Comparison of ENCODE assay signal across 26 mouse cellular contexts in genomic region chr6:129438033-129438432, GRCm38 (mm10). TPM values are rescaled to one million over a fixed set of nuclear protein-coding genes. Genes with fewer than 3 reads are reported as not detected.
DNase-seq lines count a peak whose midpoint lies in the region; TF ChIP-seq lines count a peak whose summit lies in the region.
"Had no signal": no experiment of that assay in that cellular context is flagged by ENCODE, and none has a peak within 500 bp of the region (broad histone marks: within the 10 kb centered on the region; RNA-seq: fewer than 3 reads in every experiment).

No protein-coding gene starts in this region.

- H3K9me3 ChIP-seq in CH12.LX (replicated peaks; ENCODE audit: low read length): no peaks in the 10 kb centered on the region
- no peaks in the 10 kb centered on the region for H3K9me3 ChIP-seq in embryonic facial prominence, embryonic 10.5 days
- H3K9me3 ChIP-seq: G1E had no signal

- H3K4me1 ChIP-seq in CH12.LX (ENCODE audit: control insufficient read depth in 1 of 2, insufficient read depth in 2 of 2): peaks cover 0 to 13% of the 10 kb centered on the region in 2 experiments; a peak in 2 of 4 replicates
- H3K4me1 ChIP-seq in embryonic facial prominence, embryonic 10.5 days: no peaks in the 10 kb centered on the region

- H3K27ac ChIP-seq in CH12.LX (ENCODE audit: insufficient read depth, low read depth): no peak overlapping the region
- no peak overlapping the region for H3K27ac ChIP-seq in embryonic facial prominence, embryonic 10.5 days (replicated peaks)

- TF ChIP-seq CTCF in C2C12 (IDR thresholded peaks at IDR 0.05; ENCODE audit: control insufficient read depth, insufficient read depth, insufficient read length) (no peak), CH12.LX (conservative IDR thresholded peaks at IDR 0.05 in 1 of 2, IDR thresholded peaks at IDR 0.05 in 1 of 2; ENCODE audit: low read depth in 2 of 2, low read length in 2 of 2) (no peak)

- 91% methylated on average over 2 of the region's 2 CpGs for WGBS in embryonic facial prominence, embryonic 10.5 days

- H3K4me3 ChIP-seq in C2C12 (ENCODE audit: insufficient read depth, poor library complexity, severe bottlenecking) (no peak overlapping the region), CH12.LX (replicated peaks in 1 of 3; ENCODE audit: low read depth in 2 of 3, low read length in 2 of 3, poor library complexity in 1 of 3) (no peak overlapping the region)
- no peak overlapping the region for H3K4me3 ChIP-seq in embryonic facial prominence, embryonic 10.5 days

- H3K27me3 ChIP-seq in C2C12 (ENCODE audit: control insufficient read depth, insufficient read depth, insufficient read length) (no peaks in the 10 kb centered on the region), CH12.LX (replicated peaks) (no peaks in the 10 kb centered on the region)
- H3K27me3 ChIP-seq in embryonic facial prominence, embryonic 10.5 days (replicated peaks; ENCODE audit: low read depth, poor library complexity, severe bottlenecking): no peaks in the 10 kb centered on the region

- dilution Hi-C loops in CH12.LX (cut with MboI; ENCODE audit: extremely low pct_ligation_motif_present, extremely low pct_unique_long_range_greater_than_20kb, low sequenced_read_pairs): no loop called here

- no peak for TF ChIP-seq EP300 in CH12.LX (IDR thresholded peaks at IDR 0.05; ENCODE audit: low read length)

- no peak overlapping the region for H3ac ChIP-seq in C2C12 (ENCODE audit: control insufficient read depth, insufficient read length, low read depth)

- no peak for TF ChIP-seq RAD21 in CH12.LX (IDR thresholded peaks at IDR 0.05; ENCODE audit: low read depth, low read length)

- TF ChIP-seq POLR2A in CH12.LX (IDR thresholded peaks at IDR 0.05; ENCODE audit: low read depth, low read length): no peak

- in situ Hi-C loops in CH12.LX (cut with MboI; ENCODE audit: low pct_ligation_motif_present, low pct_unique_long_range_greater_than_20kb, low sequenced_read_pairs): no loop called here

- H3K79me2 ChIP-seq in C2C12 (ENCODE audit: control insufficient read depth, insufficient read depth): no peaks in the 10 kb centered on the region
- H3K79me2 ChIP-seq in CH12.LX (replicated peaks; ENCODE audit: control insufficient read depth, extremely low read depth, insufficient read depth, poor library complexity, severe bottlenecking): no peaks in the 10 kb centered on the region

- DNase-seq in A20 (ENCODE audit: low read depth, low spot score) (peak; percentile 41), CH12.LX (ENCODE audit: extremely low read depth) (no peak)
- no peak for DNase-seq in right cerebral cortex, postnatal 10 days (ENCODE audit: low spot score in 2 of 2)
- DNase-seq in T-cell, adult 2 months (ENCODE audit: low spot score): no peak
- no peak for DNase-seq in embryonic facial prominence, embryonic 10.5 days (ENCODE audit: low spot score)
- DNase-seq: adrenal gland, adult 2 months; adrenal gland, adult 8-10 months; adrenal gland, postnatal 10 days; adrenal gland, postnatal 14 days; adrenal gland, postnatal 25 days; adrenal gland, postnatal 36 days; B cell, adult 2 months; cerebellum, adult 11 months; cerebellum, adult 11-12 months; cerebellum, adult 18-20 months; cerebellum, adult 2 months; cerebellum, adult 8-10 months; cerebellum, adult 9-10 months; cerebellum, adult 9-11 months had no signal

- no peak overlapping the region for H3K9ac ChIP-seq in CH12.LX (ENCODE audit: insufficient read depth, low read depth)

- no peaks in the 10 kb centered on the region for H3K79me3 ChIP-seq in C2C12 (ENCODE audit: low read depth)

- H3K4me2 ChIP-seq in CH12.LX (ENCODE audit: insufficient read depth, low read depth, poor library complexity, severe bottlenecking): no peak overlapping the region

- H3K36me3 ChIP-seq in C2C12 (ENCODE audit: control insufficient read depth, insufficient read depth) (no peaks in the 10 kb centered on the region), CH12.LX (replicated peaks in 1 of 2; ENCODE audit: control insufficient read depth in 1 of 2, insufficient read depth in 1 of 2, low read length in 1 of 2) (no peaks in the 10 kb centered on the region)
- no peaks in the 10 kb centered on the region for H3K36me3 ChIP-seq in embryonic facial prominence, embryonic 10.5 days (replicated peaks)
- H3K36me3 ChIP-seq: G1E had no signal

TF ChIP-seq in C2C12, 6 proteins besides CTCF, POLR2A, EP300 and RAD21:
- TF ChIP-seq MYOD1 (IDR thresholded peaks at IDR 0.05; ENCODE audit: control insufficient read depth, insufficient read length, low read depth) (peak; percentile 12), CEBPB (IDR thresholded peaks at IDR 0.05; ENCODE audit: low read depth) (no peak), MAX (IDR thresholded peaks at IDR 0.05) (no peak), USF1 (IDR thresholded peaks at IDR 0.05; ENCODE audit: low read depth) (no peak), MYOG (IDR thresholded peaks at IDR 0.05; ENCODE audit: control insufficient read depth, extremely low read depth, insufficient read length) (no peak)

TF ChIP-seq in CH12.LX, 34 proteins besides CTCF, POLR2A, EP300 and RAD21:
- TF ChIP-seq ZKSCAN1 (IDR thresholded peaks at IDR 0.05; ENCODE audit: borderline replicate concordance, low read depth, low read length) (no peak), RCOR1 (conservative IDR thresholded peaks at IDR 0.05; ENCODE audit: low read depth, low read length) (no peak), JUN (IDR thresholded peaks at IDR 0.05; ENCODE audit: insufficient read depth, low read depth, low read length) (peak; percentile 55; the same call in 1 of the 2 replicates), JUND (conservative IDR thresholded peaks at IDR 0.05; ENCODE audit: low read depth, low read length) (peak; percentile 30; the same call in 1 of the 2 replicates), NELFE (IDR thresholded peaks at IDR 0.05; ENCODE audit: low read depth, low read length) (no peak), GABPA (IDR thresholded peaks at IDR 0.05; ENCODE audit: insufficient replicate concordance, low read depth, low read length) (no peak), USF1 (IDR thresholded peaks at IDR 0.05; ENCODE audit: low read depth, low read length) (no peak), IRF4 (IDR thresholded peaks at IDR 0.05; ENCODE audit: low read depth, low read length) (peak; percentile 66; the same call in 1 of the 2 replicates), ETS1 (conservative IDR thresholded peaks at IDR 0.05; ENCODE audit: low read depth, low read length) (peak; percentile 13; the same call in 1 of the 2 replicates)
TF ChIP-seq in CH12.LX: peak in this region for 4.

RNA-seq across cellular contexts. Expression of gene Clec1a, which starts 13.8 kb away (rescaled TPM):
- polyA plus RNA-seq in C2C12 (2012; fragmentation: generic; extraction: Trizol): 0.18 TPM
- total RNA-seq in CH12.LX (2012; rRNA removed): not detected in 2 replicates
- not detected in 2 replicates for total RNA-seq in CH12.LX (2014; rRNA removed)
- polyA plus RNA-seq in CH12.LX (2012; ENCODE audit: insufficient read length, low read depth): not detected in 2 replicates
- polyA plus RNA-seq in embryonic facial prominence, embryonic 10.5 days (2016; fragmentation: Nextera tagmentation; extraction: Ambion mirVana): 0.82 and 0.89 TPM in 2 replicates
- total RNA-seq: ES-E14, MEL had no signal
- polyA plus RNA-seq: activated CD4-positive, CD25-positive, alpha-beta regulatory T cell, adult 4 months; CD4-positive, CD25-positive, alpha-beta regulatory T cell, adult 4 months; G1E; Patski had no signal

RNA-seq across cellular contexts. Expression of gene Clec9a, which starts 29.4 kb away (rescaled TPM):
- polyA plus RNA-seq in C2C12 (2012; fragmentation: generic; extraction: Trizol) (not detected), CH12.LX (2012; ENCODE audit: insufficient read length, low read depth) (not detected in 2 replicates)
- total RNA-seq in CH12.LX (2012; rRNA removed) (not detected in 2 replicates), CH12.LX (2014; rRNA removed) (not detected in 2 replicates)
- 0.19 and 0.50 TPM in 2 replicates for polyA plus RNA-seq in embryonic facial prominence, embryonic 10.5 days (2016; fragmentation: Nextera tagmentation; extraction: Ambion mirVana)
- total RNA-seq: ES-E14, MEL had no signal
- polyA plus RNA-seq: activated CD4-positive, CD25-positive, alpha-beta regulatory T cell, adult 4 months; CD4-positive, CD25-positive, alpha-beta regulatory T cell, adult 4 months; cerebellum, adult 2 months; G1E; Patski had no signal

RNA-seq across cellular contexts. Expression of gene Clec1b, which starts 40.9 kb away (rescaled TPM):
- polyA plus RNA-seq in C2C12 (2012; fragmentation: generic; extraction: Trizol) (not detected), CH12.LX (2012; ENCODE audit: insufficient read length, low read depth) (not detected in 2 replicates)
- total RNA-seq in CH12.LX (2012; rRNA removed) (not detected in 2 replicates), CH12.LX (2014; rRNA removed) (not detected in 2 replicates)
- 12.7 and 13.3 TPM in 2 replicates for polyA plus RNA-seq in embryonic facial prominence, embryonic 10.5 days (2016; fragmentation: Nextera tagmentation; extraction: Ambion mirVana)
- total RNA-seq: ES-E14, MEL had no signal
- polyA plus RNA-seq: G1E, Patski had no signal

RNA-seq across cellular contexts. Expression of gene Clec12b, which starts 52.4 kb away (rescaled TPM):
- not detected for polyA plus RNA-seq in C2C12 (2012; fragmentation: generic; extraction: Trizol)
- not detected in 2 replicates for total RNA-seq in CH12.LX (2012; rRNA removed)
- total RNA-seq in CH12.LX (2014; rRNA removed): not detected in 2 replicates
- polyA plus RNA-seq in CH12.LX (2012; ENCODE audit: insufficient read length, low read depth): not detected in 2 replicates
- polyA plus RNA-seq in embryonic facial prominence, embryonic 10.5 days (2016; fragmentation: Nextera tagmentation; extraction: Ambion mirVana): not detected in 2 replicates
- total RNA-seq: adrenal gland, postnatal 10 days; adrenal gland, postnatal 25 days; adrenal gland, postnatal 36 days; ES-E14; MEL had no signal
- polyA plus RNA-seq: activated CD4-positive, CD25-positive, alpha-beta regulatory T cell, adult 4 months; adrenal gland, adult 2 months; CD4-positive, CD25-positive, alpha-beta regulatory T cell, adult 4 months; G1E; Patski had no signal

Comparison
In these comparisons a context has a peak if more than half of its experiments do, and no peak if none do; other contexts are left out.
1. RNA of gene Clec1b, which starts 40.9 kb away (polyA plus RNA-seq): 12.7 to 13.3 TPM in embryonic facial prominence, embryonic 10.5 days; not detected in C2C12 (single experiment) and not detected in CH12.LX; every median in the first group is over 10 times any median in the second.